Mouse (Mus musculus) hindbrain, postnatal 0 days (tissue): Measurements from ENCODE around the gene Mthfr. TPM values are rescaled to one million over a fixed set of nuclear protein-coding genes. Genes with fewer than 3 reads are reported as not detected.
A peak's percentile ranks its signal among the peaks of the same experiment; 100 is the strongest.

ENCODE experiments used
- ATAC-seq: fragments of 200-750 bp; cut with Nextera tagmentation; 2 replicates; pipeline ENCODE4 v1.8.0; 2017; ENCODE audit warnings: mild to moderate bottlenecking, moderate TSS enrichment, moderate library complexity
- DNase-seq: peaks from one replicate; pipeline ENCODE4 v3.0.0-alpha.2; 2015; ENCODE audit warnings: low spot score
- H3K27ac ChIP-seq: fragments of 300-500 bp; sonication (generic); 2 replicates; pipeline ENCODE4 v1.5.1; 2014; ENCODE audit warnings: mild to moderate bottlenecking
- H3K27me3 ChIP-seq: fragments of 300-500 bp; sonication (generic); 2 replicates; pipeline ENCODE4 v1.6.1; 2014; ENCODE audit warnings: low read length, mixed read lengths; ENCODE audit not compliant: insufficient read depth
- H3K36me3 ChIP-seq: fragments of 300-500 bp; sonication (generic); 2 replicates; pipeline ENCODE4 v1.6.1; 2014; ENCODE audit warnings: low read length, mixed read lengths; ENCODE audit not compliant: insufficient read depth
- H3K4me1 ChIP-seq: fragments of 300-500 bp; sonication (generic); 2 replicates; pipeline ENCODE4 v1.6.1; 2014; ENCODE audit warnings: antibody characterized with exemption, low read length, mixed read lengths; ENCODE audit not compliant: insufficient read depth
- H3K4me2 ChIP-seq: fragments of 300-500 bp; sonication (generic); 2 replicates; pipeline ENCODE4 v1.6.1; 2014; ENCODE audit warnings: low read depth, mild to moderate bottlenecking, low read length, moderate library complexity, mixed read lengths
- H3K4me3 ChIP-seq: fragments of 300-500 bp; sonication (generic); 2 replicates; pipeline ENCODE4 v1.5.1; 2014; ENCODE audit warnings: low read length
- H3K9ac ChIP-seq: fragments of 300-500 bp; sonication (generic); replicated peaks from 2 replicates; pipeline ENCODE4 v1.6.1; 2014; ENCODE audit warnings: mild to moderate bottlenecking, low read length, moderate library complexity, mixed read lengths
- H3K9me3 ChIP-seq: fragments of 300-500 bp; sonication (generic); 2 replicates; pipeline ENCODE4 v1.6.1; 2016; ENCODE audit warnings: low read length, mixed read lengths
- CTCF ChIP-seq: IDR thresholded peaks from 2 replicates; pipeline ENCODE4 v1.5.1; 2016; ENCODE audit warnings: antibody characterized with exemption, control low read depth, low read depth
- WGBS: fragments of 180-500 bp; shearing (Covaris S2); extraction: QIAGEN DNeasy Blood & Tissue Kit; methylation state at CpG from one replicate; pipeline ENCODE4 v1.1.7; 2014; 5-methylcytosine and 5-hydroxymethylcytosine counted together
- polyA plus RNA-seq: library from polyadenylated mRNA; unstranded; fragments of >200 nt; fragmentation: Nextera tagmentation; extraction: Ambion mirVana; gene quantifications from 2 replicates; pipeline ENCODE4 v1.2.1, GENCODE M21; 2015
- total RNA-seq: library from RNA; depleted of rRNA; stranded (reverse); fragments of >200 nt; gene quantifications from 2 replicates; pipeline ENCODE4 v1.2.3, GENCODE M21; 2014

Mthfr gene
- total and polyA plus RNA-seq, 2 experiments from 2014 or later, result 9.3 to 52.4 TPM

DNA sequence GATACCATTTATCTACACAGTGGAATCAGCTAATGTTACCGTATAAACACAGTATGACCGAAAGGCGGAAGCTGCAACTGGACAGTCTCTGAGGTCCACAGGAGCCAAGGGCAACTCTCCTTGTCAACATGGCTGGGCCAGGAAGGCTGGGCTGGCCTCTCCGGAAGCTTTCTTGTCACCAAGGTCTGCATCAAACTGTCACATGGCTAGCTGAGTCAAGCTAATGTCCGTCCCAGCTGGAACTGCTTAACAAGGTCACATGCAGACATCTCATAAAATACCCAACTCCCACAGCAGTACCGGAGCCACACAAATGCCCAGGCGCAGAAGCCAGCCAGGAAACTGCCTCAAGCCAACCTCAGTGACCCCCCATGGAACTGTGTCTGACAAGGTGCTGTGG, 34.5 kb upstream of the Mthfr start:
- no peak for DNase-seq
- peaks cover 9% of the 10 kb centered on the region; the same call in 1 of the 2 replicates for H3K4me1 ChIP-seq
- WGBS, result 90% methylated on average over 7 of the region's 7 CpGs
- no peak overlapping the region for H3K4me3 ChIP-seq
- H3K27me3 ChIP-seq, result no peaks in the 10 kb centered on the region
- H3K9me3 ChIP-seq, result no peaks in the 10 kb centered on the region
- peaks cover 52% of the 10 kb centered on the region for H3K36me3 ChIP-seq
- no peak for ATAC-seq
- no peak overlapping the region for H3K4me2 ChIP-seq
- no peak overlapping the region for H3K9ac ChIP-seq
- TF ChIP-seq CTCF, result no peak
- H3K27ac ChIP-seq, result no peak overlapping the region

DNA sequence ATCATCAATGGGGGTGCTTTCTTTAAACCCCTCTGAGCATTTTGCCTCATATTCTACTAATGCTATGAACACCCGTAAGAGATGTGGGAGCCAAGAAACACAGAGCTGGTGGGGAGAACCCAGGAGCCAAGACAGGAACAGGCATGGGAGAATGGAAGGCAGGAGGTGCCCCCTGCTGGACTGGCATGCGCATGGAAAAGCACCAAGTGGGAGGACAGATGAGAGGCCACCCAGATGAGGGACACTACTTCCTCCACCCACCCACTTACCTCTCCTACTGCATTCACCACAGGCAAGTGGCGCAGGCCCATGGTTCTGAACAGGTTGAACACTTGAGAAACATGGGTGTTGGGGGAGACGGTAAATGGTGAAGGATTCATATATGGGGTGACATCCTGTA, 30.5 kb upstream of the Mthfr start:
- 0 out of 2 replicates have a peak, but pooled peaks have one; percentile 36 for ATAC-seq
- DNase-seq, result peak; percentile 57

DNA sequence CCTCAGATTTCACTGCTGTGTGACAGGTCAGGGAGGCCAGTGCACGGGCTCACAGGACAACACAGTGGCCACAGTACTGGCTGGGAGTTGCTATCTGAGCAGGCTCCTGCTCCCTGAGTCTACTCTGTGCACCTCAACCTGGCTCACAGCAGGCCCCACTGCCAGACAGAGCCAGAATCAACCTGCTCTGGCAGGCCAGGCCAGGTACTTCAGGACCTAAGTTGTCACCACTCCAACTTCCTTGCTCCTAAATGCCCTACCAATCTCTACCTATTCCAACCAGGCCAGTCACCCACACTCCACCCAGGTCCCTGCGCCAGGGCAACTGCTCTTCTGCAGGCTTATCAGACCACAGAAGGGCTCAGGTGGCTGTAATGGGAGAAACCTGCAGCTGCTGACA, 29.2 kb upstream of the Mthfr start:
- Histone ChIP-seq H3K4me3 (no peak overlapping the region), H3K27ac (no peak overlapping the region), H3K9me3 (no peaks in the 10 kb centered on the region), H3K4me1 (no peaks in the 10 kb centered on the region), H3K4me2 (no peak overlapping the region), H3K36me3 (peaks cover 98% of the 10 kb centered on the region), H3K9ac (no peak overlapping the region), H3K27me3 (no peaks in the 10 kb centered on the region)
- WGBS, result 98% methylated on average over 2 of the region's 2 CpGs
- ATAC-seq (no peak), DNase-seq (no peak)
- no peak for TF ChIP-seq CTCF

More for the DNA sequence above, 30.5 kb upstream of the Mthfr start:
- peak; percentile 80 for TF ChIP-seq CTCF
- Histone ChIP-seq H3K36me3 (peaks cover 91% of the 10 kb centered on the region), H3K4me3 (no peak overlapping the region), H3K4me2 (no peak overlapping the region), H3K9me3 (no peaks in the 10 kb centered on the region), H3K27me3 (no peaks in the 10 kb centered on the region), H3K4me1 (no peaks in the 10 kb centered on the region), H3K27ac (no peak overlapping the region), H3K9ac (no peak overlapping the region)
- WGBS, result 77% methylated on average over 4 of the region's 4 CpGs

DNA sequence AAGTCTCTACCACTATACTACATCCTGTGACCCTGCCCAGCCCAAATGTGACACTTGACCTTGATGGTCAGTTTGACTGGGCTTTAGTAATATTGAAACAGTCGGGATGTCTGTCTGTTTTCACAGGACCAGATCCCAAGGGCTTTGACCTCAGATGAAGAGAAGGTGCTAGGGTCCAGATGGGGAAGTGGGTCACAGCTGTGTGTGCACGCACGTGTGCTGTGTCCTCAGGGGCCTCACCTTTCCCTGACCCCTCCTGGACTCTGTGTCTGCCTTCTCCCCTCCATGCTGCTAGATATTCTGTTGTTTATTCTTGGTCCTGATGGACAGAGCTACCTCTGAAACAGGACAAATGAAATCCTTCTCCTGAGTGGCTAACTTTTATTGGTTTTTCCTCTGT, 27.5 kb upstream of the Mthfr start:
- no peak overlapping the region for H3K27ac ChIP-seq
- DNase-seq (no peak), ATAC-seq (no peak)
- 70% methylated on average over 3 of the region's 3 CpGs for WGBS
- H3K4me2 ChIP-seq, result no peak overlapping the region
- H3K4me1 ChIP-seq, result no peaks in the 10 kb centered on the region
- no peak overlapping the region for H3K9ac ChIP-seq
- no peaks in the 10 kb centered on the region for H3K9me3 ChIP-seq
- H3K27me3 ChIP-seq, result no peaks in the 10 kb centered on the region
- H3K36me3 ChIP-seq, result peaks cover 97% of the 10 kb centered on the region
- H3K4me3 ChIP-seq, result no peak overlapping the region
- TF ChIP-seq CTCF, result no peak

DNA sequence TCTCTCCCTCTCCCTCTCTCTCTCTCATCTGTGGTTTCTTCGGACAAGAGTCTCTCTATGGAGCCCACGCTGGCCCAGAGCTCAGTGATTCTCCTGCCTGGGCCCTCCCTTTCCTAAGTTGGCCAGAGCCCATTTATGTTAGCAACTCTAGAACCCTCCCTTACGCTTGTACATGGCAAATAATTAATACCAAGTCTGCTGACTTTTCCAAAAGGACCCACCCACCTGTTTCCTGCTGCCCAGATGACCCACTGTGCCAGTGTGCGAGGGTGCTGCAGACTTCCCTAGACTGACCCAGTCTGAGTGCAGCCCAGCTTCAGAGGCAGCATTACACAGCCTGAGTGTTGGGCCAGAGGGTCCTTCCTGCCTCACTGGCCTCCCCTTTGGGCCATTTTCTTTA, 26.7 kb upstream of the Mthfr start:
- TF ChIP-seq CTCF, result no peak
- no peaks in the 10 kb centered on the region for H3K27me3 ChIP-seq
- no peak overlapping the region for H3K9ac ChIP-seq
- no peak overlapping the region for H3K27ac ChIP-seq
- H3K9me3 ChIP-seq, result no peaks in the 10 kb centered on the region
- 89% methylated on average over 4 of the region's 4 CpGs for WGBS
- peaks cover 97% of the 10 kb centered on the region for H3K36me3 ChIP-seq
- no peaks in the 10 kb centered on the region for H3K4me1 ChIP-seq
- DNase-seq, result no peak
- H3K4me2 ChIP-seq, result no peak overlapping the region
- no peak overlapping the region for H3K4me3 ChIP-seq
- ATAC-seq, result no peak

DNA sequence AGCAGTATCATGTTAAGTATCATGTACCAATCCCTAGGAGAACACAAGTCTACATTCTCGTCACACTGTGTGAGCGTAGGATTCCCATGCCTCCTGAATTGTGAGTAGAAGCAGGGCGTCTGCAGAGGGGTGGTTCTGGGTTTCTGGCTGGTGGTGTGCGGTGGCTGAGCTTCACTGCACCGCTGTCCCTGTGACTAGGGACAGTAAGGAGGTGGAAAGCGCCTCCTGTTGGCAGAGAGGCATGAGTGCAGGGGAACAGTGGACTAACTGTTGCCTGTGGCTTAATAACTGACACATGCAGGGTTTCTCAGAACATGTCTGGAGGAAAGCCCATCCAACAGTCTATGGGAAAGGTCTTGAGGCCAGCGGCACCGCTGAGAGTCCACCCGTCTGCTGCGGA, 23.5 kb upstream of the Mthfr start:
- Histone ChIP-seq H3K9me3 (no peaks in the 10 kb centered on the region), H3K4me1 (peaks cover 5% of the 10 kb centered on the region), H3K4me2 (no peak overlapping the region), H3K36me3 (peaks cover 84% of the 10 kb centered on the region), H3K27ac (no peak overlapping the region), H3K9ac (no peak overlapping the region), H3K4me3 (no peak overlapping the region), H3K27me3 (no peaks in the 10 kb centered on the region)
- WGBS, result 76% methylated on average over 10 of the region's 10 CpGs
- no peak; the same call in 1 of the 2 replicates for ATAC-seq
- TF ChIP-seq CTCF, result peak; percentile 61
- DNase-seq, result no peak

DNA sequence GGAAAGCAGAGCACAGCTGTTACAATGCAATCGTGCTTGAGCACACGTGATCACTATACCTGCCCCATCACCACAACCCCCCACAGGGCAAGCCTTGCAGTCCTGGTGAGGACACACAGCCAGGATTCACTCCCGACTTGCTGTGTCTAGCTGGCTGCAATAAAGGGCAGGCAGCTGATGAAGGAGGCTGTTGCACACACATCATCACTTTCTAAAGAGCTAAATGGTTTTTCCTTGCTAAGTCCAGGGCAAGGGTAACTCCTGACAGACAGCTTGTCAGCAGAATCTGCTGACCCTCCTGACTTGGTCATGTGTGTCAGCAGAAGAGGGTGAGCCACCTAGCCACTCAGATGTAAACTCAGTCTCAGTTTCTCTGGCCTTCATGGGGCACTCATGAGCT, 21.9 kb upstream of the Mthfr start:
- H3K9me3 ChIP-seq, result no peaks in the 10 kb centered on the region
- H3K4me2 ChIP-seq, result no peak overlapping the region
- no peak overlapping the region for H3K4me3 ChIP-seq
- peaks cover 83% of the 10 kb centered on the region for H3K36me3 ChIP-seq
- H3K27me3 ChIP-seq, result no peaks in the 10 kb centered on the region
- H3K4me1 ChIP-seq, result peaks cover 5% of the 10 kb centered on the region
- no peak for ATAC-seq
- TF ChIP-seq CTCF, result no peak
- 71% methylated on average over 3 of the region's 3 CpGs for WGBS
- no peak overlapping the region for H3K27ac ChIP-seq
- H3K9ac ChIP-seq, result no peak overlapping the region
- DNase-seq, result no peak
